Mouse (Mus musculus) cortical plate, adult 2 months (tissue): ENCODE results near the gene Ripk3.

Source experiments
- CTCF ChIP-seq: fragments of 200-500 bp; IDR thresholded peaks from 2 replicates; pipeline ENCODE4 v1.5.1; 2011; ENCODE audit warnings: mild to moderate bottlenecking, control low read depth, low read length; ENCODE audit not compliant: insufficient read depth; ENCODE audit errors: extremely low read depth
- POLR2A ChIP-seq: fragments of 200-500 bp; IDR thresholded peaks from 2 replicates; pipeline ENCODE4 v1.6.1; 2011; ENCODE audit warnings: mild to moderate bottlenecking, low read length, control low read depth; ENCODE audit not compliant: insufficient read depth; ENCODE audit errors: extremely low read depth

GRCm38 (mm10) chr14:55783958-55784235 is 4.8 kb downstream of the Ripk3 start, which contains the start of gene Adcy4:
- no peak for TF ChIP-seq CTCF
- TF ChIP-seq POLR2A = no peak
